Mouse (Mus musculus) lung, adult 18-20 months (tissue): ENCODE measurements around the gene Arsb.
"Not testable (repeated sequence)": the region's sequence is repeated elsewhere in the genome, so short reads cannot be mapped to it uniquely, and the experiment has no call there.

Experiments used
- DNase-seq, 2 experiments: peaks; one replicate each; pipeline ENCODE4 v3.0.0; 2022; ENCODE audit warnings: mixed read lengths in 2 of 2

Arsb gene

DNA sequence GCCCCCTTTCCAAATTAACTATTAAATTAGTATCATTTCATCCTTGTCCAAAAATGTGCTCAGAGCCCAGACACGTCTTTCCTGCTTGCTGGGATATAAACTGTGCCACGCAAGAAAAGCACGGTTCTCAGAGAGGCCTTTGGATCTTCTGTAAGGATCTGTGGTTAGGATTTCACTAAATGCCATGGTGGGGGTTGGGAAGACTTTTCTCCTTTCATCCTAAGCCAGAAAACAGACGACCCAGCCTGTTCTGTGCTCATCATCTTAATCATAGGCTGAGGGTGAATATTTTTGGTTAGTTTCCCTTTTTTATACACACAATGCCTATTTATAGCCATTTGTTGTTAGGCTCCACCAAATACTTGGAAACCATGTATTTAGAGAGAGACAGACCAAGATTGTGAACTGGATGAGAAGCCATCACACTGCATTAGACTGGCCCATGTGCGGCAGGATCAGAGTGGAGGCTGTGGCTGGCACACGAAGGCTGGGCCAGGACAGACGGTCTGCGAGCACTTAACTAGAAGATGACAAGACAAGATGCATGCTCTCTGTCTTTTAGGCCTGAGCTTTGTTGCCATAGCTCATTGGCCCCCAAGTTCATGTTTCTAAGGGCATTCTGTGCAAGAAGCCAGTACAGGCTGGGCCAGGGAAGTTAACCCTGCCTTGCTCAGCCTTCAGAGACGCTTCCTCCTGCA is 153.5 kb downstream of the Arsb start:
- no peak for DNase-seq

DNA sequence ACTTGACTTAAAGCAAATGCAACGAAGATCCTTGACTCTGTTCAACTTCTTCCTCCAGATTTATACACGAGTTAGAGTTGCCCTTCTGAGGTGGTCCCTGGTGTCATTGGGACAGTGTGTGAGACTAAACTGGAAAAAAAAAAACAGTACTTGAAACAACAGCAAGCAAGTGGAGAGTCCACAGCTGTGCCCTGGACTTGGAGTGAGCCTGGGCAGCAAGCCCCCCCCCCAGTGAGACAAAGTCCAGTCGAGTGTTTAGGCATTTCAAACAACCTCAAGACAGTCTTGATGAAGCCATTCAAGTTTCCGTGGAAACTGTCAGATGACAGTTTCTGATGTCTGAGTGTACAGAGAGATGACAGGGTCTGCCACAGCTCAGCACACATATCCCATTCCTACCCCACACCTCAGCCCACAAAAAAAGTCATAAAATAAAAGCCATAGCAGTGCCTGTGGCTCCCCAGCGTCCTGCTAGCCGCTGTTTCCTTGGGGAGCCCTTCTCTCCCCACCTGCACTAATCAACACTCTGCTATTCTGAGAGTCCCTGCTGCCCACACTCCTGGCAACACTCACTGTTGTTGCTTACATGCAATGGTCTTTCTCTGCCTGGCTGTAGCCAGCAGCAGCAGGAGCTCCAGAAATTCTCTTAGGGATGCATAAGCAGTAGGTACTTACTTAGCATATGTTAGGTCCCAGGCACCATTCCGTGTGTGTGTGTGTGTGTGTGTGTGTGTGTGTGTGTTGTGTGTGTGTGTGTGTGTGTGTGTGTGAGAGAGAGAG is 159.3 kb downstream of the Arsb start:
- DNase-seq = no peak

DNA sequence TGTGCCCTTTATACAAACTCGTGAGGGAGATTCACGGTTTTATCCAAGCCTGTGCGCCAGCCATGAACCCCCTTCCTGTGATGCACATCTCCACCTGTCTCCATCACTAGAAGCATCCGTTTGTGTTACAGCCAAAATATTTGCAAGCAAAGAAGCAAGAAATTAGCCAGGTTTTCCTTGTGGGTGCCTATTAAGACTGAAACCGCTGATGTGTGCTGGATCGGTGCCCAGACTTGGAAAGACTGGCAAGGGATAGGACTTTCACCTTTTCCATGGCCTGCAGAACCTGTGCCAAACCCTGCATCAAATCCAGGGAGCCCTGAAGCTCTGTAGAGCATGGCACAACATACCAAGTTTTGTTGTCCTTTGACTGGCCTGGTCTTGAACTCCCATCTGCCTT is 165.0 kb downstream of the Arsb start:
- DNase-seq = no peak

DNA sequence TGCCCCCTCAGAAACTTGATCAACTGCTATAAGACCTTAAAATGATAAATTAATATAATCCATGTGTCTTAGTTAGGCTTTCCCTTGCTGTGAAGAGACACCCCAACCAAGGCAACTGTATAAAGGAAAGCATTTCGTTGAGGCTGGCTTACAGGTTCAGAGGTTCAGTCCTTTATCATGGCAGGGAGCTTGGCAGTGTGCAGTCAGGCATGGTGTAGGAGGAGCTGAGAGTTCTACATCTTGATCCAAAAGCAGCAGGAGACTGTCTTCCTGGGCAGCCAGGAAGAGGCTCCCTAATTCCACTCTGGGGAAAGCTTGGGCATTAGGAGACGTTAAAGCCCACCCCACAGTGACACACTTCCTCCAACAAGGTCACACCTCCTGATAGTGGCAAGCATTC is 166.7 kb downstream of the Arsb start:
- DNase-seq = no peak

DNA sequence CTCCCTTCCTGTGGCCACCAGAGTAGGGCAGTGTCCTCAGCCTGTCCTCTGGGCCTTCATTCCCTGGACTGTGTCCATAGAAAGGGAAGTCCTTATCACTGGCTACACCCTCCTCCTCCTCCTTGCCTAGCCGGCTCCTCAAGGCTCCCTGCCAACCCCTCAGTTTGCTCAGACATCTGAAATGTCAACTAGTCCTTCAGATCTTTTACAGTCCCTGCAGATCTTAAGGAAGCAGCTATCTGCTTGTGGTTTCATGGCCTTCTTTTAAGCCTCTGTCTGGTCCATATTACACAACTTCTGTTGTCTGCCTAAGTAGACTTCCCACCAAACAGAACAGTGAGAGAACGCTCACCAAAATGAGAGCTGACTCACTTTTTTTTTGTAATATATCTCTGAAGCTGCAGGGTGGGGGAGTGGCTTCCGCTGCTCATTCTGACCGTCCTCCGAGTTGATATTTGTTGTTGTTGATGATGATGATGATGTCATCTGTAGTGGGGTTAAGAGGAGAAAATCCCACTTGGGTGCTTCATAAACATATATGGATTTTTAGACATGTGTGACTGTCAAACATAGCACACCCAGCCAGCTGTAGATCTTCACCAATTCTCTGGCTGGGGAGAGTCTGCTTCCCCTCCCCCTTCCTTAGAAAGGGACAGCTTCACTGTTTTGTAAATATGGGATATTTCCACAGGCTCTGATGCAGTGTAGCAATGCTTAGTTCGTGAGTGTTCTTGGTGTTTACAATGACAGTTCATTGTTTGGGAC is 168.1 kb downstream of the Arsb start:
- peak in 1 of 2 experiments; percentile 13 for DNase-seq

DNA sequence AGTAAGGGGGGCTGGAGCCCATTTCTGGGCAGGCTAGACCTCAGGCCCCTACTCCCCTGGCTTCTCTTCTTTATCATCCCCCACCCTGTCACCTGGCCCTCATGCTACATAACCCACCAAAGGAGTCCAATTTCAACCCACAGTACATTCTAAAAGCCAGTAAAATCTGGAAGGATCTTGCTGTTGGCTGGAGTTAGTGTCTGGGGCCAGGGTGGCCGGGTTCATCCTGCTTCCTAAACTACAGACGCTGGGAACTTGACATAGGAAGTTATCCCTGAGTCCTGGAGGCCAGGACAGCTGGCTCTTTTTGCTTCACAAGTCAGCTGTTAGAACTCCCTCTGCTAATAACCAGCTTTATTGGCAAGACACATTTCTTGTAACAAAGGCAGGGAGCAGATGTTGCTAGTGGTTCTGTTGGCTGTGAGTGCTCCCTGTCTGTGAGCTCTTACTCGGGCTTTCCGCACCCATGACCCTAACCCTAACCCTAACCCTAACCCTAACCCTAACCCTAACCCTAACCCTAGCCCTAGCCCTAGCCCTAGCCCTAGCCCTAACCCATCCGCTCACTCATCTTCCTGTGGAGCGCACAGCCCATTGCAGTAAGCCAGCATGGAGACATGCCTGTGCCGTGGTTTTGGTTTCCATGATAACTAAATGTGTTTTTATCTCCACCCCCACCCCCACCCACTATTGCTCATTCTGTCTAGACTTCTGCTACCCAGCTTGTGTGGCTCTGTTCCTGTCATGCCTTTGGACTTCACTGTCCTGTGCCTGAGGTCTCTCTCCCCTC is 169.5 kb downstream of the Arsb start:
- peak; percentile 51 to 61 for DNase-seq

DNA sequence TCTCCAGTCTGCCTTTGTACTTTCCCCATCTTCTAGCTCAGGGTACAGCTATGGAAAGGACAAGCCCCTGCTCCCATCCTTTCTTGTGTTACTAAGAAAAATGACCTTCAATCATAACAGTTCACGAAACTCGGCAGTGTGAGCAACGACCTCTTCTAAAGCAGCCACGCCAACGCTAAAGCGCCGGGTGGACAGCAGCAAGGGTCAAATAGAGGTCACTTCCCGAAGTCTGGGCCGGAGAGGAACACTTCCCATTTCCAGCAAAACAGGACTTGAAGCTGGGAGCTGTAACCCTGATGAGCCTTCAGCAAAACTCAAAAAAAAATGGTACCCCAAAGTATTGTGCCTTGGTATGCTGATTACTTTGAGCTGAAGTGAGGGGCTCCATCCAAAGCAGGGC is 179.6 kb downstream of the Arsb start:
- no peak for DNase-seq

DNA sequence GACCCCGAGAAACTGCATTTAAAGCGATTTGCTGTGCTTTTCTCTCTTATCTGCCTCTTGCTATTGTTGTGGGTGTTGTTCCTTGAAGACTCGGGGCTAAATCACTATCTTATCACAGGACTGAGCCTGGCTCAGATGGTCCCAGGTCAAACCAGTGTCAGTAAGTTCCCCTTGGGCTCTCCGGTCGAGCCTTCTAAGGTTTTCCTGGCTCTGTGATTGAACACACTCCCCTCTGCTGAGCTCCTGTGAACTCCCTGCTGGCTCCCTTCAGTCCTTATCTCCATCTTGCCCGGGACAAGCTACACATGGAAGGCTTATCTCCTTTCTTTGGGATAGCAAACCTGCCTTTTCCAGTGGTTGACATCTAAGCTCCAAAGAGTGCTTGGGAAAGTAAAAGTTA is 180.1 kb downstream of the Arsb start:
- DNase-seq = no peak

DNA sequence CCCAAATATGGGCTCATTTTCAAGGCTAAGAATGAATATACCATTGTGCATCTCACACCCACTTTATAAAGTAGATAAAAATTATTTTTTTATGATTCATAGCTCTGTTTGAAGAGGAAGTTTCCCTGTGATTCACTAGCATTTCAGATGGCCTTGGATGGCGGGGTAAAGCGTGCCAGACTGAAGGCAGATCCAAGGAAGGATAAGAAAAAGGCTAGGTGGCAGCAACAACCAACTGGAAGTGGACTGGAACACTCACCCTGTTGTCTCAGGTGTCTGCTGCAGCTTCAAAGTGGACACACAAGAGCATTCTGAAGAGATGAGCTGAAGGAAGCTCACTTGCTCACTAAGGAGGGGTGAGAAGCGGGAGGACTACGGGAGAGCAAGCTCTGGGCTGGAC is 181.0 kb downstream of the Arsb start:
- no peak for DNase-seq

DNA sequence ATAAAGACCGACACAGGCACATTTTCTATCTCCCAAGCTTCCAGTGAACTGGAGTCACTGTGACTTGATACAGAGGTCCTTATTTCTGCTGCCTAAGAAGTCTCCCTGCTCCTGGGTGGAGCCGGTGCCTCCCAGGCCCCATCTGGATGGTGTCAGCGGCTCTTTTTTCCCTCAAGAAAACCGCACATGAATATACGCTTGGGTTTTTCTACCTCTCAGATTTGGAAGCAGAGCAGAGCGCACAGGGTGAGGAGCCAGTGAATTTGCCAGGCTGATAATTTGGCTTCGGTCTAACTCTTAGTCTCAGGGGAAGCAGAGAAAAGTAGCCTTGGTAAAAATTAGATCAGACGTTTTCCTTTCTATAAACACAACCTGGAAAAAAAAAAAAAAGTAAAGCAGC is 186.5 kb downstream of the Arsb start:
- no peak for DNase-seq

DNA sequence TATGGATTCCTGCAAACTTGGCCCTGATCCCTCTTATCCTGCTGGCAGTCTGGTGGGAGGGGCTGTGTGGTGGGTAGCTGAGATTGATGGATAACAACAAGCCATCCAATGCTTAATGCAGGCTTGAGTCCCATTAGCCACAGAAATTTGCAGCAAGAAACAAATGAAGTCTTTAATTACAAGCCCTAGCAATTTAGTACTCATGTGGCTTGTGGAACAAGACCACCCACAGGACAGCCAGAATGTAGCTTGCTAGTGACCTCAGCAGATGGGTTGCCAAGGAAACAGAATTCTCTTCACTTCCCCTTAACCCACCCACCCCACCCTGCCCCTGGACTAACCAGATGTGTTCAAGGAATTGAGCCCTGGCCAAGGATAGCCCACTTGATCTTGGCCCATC is 194.8 kb downstream of the Arsb start:
- DNase-seq = no peak

DNA sequence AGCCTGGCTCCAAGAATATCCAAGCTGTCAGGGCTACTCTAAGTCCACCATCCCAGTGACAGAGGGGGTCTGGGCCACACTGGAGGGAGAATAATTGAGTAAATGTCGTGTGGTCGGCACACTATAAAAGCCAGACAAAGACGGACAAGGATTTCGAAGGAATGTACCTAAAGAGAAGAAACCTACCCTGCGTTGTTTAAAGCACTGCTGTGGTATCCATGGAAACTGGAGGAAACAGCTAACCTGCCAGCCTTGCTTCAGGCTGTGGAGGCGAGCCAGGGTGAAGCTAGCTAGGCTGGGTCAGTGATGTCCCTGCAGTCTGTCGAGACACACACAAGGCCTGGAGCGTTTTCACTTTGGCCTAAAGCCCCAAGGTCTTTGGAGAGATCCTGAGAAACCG is 195.7 kb downstream of the Arsb start:
- no peak for DNase-seq

DNA sequence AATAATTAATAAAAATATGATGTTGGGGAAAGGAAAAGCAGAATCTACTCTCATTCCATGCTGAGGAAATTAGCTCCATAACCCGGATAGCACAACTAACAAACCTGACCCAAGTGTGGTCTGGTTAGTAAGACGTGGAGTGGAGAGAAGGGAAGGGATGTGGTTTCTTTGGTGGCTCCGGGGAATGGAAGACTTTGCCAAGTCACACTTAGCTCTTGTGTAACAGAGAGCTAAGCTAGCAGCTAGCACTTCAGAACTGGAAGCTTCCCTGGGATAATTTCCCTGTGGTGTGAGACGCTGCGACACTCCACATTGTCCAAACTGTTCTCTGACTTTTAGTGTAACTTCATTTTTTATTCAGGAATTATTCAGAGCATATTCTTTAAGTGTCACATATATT is 198.7 kb downstream of the Arsb start:
- DNase-seq = no peak

DNA sequence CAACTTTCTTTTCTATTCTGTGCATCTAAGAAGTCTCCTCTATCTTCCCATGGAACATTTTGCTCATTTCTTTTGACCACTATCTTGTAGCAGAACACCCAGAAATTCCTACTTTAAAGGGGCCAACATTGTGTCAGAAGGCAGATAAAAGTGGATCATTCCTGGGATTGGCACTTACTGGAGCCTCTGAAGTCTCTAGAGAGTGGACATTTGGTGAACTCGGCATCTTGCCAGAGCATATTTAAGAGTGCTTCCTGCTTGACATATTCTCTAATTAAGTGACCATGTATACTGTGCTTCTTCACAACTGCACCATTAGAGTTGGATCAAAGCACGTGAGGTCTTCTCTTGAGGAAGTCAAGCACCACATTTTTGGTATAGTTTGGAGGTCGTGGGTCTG is 201.0 kb downstream of the Arsb start:
- no peak for DNase-seq

DNA sequence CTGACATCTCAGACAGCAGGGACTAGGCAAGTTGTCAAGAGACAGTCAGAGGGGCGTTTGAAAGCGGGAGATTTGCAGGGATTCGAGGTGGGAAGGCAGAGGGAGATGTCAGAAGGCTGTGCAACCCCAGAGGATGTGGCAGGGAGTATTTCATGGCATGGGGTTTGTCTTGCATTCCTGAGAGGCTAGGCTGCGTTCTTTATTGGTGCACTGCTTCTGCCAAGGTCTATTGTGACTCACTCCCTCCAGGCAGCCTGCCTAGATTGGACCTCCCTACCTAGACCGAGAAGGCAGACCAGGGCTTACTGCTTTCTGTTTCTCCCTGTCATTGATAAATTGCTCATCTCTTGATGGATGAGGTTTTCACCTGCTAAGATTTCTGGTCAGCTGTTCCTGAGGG is 204.2 kb downstream of the Arsb start:
- no peak for DNase-seq

DNA sequence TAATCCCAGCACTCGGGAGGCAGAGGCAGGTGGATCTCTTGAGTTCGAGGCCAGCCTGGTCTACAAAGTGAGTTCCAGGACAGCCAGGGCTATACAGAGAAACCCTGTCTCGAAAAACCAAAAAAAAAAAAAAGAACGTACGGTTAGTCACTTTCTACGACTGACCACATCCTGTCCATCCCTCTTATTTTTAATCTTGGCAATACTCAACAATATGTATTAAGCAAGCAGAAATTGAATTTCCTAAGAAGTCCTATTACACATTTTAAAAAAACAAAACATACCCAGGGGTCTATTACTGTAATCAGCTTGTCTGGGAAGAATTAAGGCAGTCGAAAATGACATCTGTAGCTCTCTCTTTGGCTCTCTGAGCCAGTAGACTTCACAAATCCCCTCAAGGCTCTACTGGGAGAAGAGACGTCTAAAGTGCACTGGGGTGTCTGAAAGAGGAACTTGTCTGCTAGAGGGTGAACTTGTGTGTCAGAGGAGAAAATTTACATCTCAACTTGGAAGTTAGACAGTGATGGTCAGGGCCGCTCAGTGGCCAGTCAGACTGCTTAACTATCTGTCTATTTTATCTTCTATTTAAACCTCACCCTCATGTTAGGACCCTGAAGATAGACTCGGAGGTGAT is 205.6 kb downstream of the Arsb start:
- no peak for DNase-seq

DNA sequence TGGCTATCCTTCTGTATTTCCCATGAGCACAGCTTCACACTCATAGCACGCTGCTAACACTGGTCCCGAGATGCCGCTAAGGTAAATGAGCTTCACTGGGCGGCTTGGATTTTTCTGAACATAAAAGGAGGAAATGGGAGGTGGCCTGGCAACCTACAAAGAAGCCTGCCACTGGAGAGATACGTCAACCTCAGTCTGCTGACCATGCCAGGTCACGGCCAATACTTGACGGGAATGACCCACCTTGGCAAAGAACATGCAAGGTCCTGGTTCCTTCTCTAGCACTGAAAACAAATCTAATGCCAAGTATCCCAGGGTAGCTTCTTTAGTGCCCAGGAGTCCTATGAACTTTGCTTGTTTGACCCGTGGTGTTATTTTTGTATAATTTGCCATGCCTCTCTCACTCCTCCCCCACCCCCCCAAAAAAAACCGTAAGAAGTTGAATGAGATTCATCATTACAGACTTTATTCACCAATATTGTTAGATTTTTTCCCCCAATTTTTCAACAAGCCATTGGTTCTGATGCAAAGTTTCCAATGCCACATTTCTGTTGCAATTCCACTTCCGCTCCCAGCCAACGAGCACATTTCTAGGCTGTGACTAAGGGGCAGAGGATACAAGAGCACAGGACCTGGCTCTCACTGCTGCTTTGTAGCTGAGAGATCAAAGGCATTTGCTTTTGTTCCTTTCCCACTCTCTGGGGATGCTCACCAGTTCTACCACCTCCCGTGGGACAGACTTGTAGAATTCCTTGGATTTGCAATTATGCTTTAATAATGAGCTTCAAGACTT is 207.5 kb downstream of the Arsb start:
- DNase-seq = no peak

DNA sequence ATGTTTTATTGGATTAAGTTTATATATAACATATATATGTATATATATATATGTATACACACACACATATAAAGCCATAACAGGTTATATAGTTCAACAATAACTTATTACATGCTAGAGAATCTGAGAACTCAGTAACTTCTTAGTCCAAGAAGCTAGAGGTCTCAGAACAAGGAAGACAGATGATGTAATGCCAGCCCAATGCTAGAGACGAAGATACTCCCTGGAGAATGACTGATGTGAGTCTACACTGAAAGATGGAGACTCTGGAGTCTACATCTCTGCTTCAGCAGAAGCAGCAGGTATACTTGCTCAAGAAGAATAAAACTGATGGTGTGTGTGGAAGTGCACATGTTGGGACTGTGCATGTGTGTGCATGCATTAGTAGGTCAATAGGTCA is 208.3 kb downstream of the Arsb start:
- no peak for DNase-seq

DNA sequence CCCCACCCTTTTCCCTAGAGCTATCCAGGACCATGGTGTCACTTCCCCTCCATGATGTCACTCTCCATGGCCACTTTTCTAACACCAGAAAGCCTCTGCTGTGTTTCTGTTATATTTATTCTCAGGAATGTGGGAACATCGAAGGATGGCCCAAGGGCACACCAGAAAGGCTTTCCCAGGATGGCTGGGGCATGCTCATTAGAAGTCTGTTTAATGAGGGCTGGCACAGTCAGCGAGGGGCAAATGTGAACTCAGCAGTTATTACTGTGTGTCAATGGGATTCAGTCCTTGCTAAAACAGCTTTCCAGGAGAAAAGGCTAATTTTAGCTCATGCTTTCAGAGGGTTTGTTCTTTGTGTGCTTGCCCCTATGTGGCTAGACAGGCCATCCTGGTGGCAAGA is 213.1 kb downstream of the Arsb start:
- no peak for DNase-seq

DNA sequence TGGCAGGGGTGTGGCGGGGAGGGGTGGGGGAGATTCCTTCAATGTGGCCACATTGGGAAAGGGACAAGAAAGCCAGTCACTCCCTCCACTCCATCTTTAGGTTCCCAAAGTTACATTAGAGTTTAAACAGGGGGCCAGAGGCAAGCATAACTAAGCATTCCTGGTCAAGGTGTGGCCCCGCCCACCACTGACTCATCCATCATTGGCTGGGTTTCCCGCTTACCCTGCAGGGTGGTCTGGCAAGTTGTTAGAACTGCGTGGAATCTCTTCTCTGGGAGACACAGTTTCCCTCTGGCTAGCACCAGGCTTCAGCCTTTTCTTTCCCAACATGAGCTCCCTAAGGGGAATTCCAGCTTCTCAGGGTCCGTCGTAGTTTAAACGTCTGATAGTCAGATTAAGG is 213.8 kb downstream of the Arsb start:
- DNase-seq = no peak

DNA sequence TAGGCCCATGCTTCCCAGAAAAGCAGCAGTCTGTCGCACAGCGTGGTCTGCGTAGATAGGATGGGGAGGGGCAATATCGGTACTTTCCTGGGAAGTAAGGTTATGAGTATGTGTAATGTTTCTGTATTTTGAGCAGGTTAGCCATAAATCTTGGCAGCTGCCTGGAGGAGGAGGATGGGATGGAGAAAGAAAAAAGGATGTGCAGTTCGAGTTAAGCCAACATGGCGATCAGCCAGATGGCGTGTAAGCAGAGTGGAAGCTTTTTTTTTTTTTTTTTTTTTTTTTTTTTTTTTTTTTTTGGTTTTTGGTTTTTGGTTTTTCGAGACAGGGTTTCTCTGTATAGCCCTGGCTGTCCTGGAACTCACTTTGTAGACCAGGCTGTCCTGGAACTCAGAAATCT is 214.3 kb downstream of the Arsb start:
- not testable (repeated sequence) for DNase-seq

DNA sequence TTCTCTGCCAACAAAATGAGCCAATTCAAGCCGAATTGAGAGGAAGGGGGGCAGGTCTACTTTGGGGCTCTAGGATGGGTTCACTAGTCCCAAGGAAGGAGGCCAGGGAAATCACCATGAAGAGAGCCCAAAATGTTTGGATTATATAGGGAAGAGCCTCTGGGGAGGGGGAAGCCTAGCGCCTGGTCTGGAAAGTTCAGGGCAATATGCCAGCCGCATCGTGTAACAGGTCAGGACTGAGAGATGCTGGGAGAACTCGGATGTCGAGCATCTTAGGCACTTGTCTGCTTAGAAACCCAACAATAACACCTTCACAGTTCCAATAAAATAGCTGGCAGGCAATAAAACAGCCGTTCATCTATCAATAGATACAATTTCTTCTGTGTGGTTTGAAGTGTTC is 216.2 kb downstream of the Arsb start:
- no peak for DNase-seq
